Mouse (Mus musculus) Patski (cell line): ENCODE data around the gene Ece1. TPM values are rescaled to one million over a fixed set of nuclear protein-coding genes. Genes with fewer than 3 reads are reported as not detected.

Source experiments
- ATAC-seq: fragments of 100-300 bp; one replicate; pipeline ENCODE4 v1.8.0; 2021
- CTCF ChIA-PET: fragments of 350-600 bp; sonication (Branson Sonifier 250); formaldehyde crosslinking; loops from one replicate; lab custom pipeline; 2022; ENCODE audit warnings: inconsistent platforms; lab: Charles Lee
- POLR2A ChIA-PET: fragments of 350-600 bp; sonication (Branson Sonifier 250); formaldehyde crosslinking; loops from one replicate; lab custom pipeline; 2022; ENCODE audit warnings: antibody characterized with exemption, inconsistent platforms; lab: Charles Lee
- DNase-seq: peaks from one replicate; pipeline ENCODE4 v3.0.0-alpha.2; 2011; ENCODE audit warnings: low read depth, low spot score
- H3K27me3 ChIP-seq: fragments of 371-371 bp; one replicate; pipeline ENCODE4 v1.5.1; 2021
- CTCF ChIP-seq: fragments of 100-300 bp; IDR thresholded peaks from one replicate; pipeline ENCODE4 v1.5.1; 2021
- in situ Hi-C: fragments of 300-500 bp; cut with MboI; formaldehyde crosslinking; loops from 3 replicates; pipeline ENCODE4 v1.11.1; 2018; ENCODE audit warnings: low pct_unique_long_range_greater_than_20kb, mixed read lengths
- polyA plus RNA-seq: library from polyadenylated mRNA; unstranded; gene quantifications from one replicate; pipeline ENCODE4 v1.2.3, GENCODE M21; 2021

The Ece1 gene
- polyA plus RNA-seq, 1 experiment from 2014 or later, result 147 TPM

DNA sequence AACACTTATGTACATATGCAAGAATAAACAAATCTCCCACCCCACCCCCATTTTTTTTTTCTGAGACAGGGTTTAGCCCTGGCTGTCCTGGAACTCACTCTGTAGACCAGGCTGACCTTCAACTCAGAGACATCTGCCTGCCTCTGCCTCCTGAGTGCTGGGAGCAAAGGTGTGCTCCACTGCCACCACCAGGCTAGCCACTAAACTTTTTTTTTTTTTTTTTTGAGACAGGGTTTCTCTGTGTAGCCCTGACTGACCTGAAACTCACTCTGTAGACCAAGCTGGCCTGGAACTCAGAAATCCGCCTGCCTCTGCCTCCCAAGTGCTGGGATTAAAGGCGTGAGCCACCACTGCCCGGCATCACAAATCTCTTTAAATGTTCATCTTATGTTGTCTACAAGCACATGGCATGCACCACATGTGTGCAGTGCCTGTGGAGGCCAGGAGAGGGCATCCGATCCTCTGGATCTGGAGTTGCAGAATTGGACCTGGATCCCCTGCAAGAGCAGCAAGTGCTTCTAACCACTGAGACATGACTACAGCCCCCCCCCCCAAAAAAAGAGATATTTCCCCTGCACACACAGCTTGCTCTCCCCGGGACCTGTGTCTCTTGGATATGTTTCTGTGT lies 48.5 kb downstream of the Ece1 start:
- in situ Hi-C loops, result no loop called here
- CTCF ChIA-PET, result no interaction called here
- POLR2A ChIA-PET, result interaction anchor here (0.6 to 0.7 kb wide), 2 partner anchors 181 to 658 kb away, joined by 4 to 5 read pairs; no protein-coding TSS in a partner anchor
- no peak for TF ChIP-seq CTCF
- ATAC-seq (no peak), DNase-seq (no peak)
- no peaks in the 10 kb centered on the region for H3K27me3 ChIP-seq

DNA sequence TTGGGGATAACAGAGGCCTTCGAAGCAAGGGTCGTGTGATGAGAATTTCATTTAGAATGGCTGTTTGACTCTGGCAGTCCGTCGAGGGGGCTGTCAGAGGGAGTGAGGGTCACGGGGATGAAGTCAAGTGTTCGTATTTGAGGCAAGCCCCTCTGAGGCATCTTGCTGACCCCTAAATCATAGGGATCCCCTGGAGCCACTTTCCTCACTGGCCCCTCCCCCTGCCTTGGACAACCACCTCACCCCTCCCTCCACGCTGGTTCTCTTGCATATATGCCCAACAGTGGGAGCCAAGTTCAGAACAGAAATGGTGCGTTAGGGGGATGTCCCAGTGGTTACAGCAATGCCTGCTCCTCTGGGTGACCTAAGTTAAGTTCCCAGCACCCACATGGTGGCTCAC lies 49.6 kb downstream of the Ece1 start:
- TF ChIP-seq CTCF, result no peak
- in situ Hi-C loops, result no loop called here
- DNase-seq, result no peak
- POLR2A ChIA-PET, result no interaction called here
- no peaks in the 10 kb centered on the region for H3K27me3 ChIP-seq
- no peak for ATAC-seq
- CTCF ChIA-PET, result no interaction called here

DNA sequence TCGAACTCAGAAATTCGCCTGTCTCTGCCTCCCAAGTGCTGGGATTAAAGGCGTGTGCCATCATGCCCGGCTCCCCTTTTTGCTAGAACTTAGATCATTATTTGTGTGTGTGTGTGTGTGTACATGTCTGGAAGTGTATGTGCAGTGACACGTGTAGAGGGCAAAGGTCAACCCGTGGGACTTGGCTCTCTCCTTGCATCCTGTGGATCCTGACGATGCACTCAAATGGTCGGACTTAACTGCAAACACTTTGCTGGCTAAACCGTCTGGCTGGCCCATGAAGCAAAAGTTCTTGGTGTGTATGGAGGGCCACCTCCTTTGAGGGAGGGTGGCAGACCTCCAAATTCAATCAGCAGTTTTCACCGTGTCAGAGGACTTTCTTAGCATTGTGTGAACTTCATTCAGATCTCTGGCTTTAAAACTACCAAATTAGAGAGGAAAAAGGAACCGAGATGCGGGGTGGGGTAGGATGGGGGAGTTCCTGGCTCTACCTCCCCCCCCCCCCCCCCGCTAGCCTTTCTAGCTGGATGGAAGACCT lies 50.8 kb downstream of the Ece1 start:
- no peak for TF ChIP-seq CTCF
- ChIA-PET CTCF (no interaction called here), POLR2A (no interaction called here)
- in situ Hi-C loops, result no loop called here
- no peaks in the 10 kb centered on the region for H3K27me3 ChIP-seq
- ATAC-seq (no peak), DNase-seq (no peak)

DNA sequence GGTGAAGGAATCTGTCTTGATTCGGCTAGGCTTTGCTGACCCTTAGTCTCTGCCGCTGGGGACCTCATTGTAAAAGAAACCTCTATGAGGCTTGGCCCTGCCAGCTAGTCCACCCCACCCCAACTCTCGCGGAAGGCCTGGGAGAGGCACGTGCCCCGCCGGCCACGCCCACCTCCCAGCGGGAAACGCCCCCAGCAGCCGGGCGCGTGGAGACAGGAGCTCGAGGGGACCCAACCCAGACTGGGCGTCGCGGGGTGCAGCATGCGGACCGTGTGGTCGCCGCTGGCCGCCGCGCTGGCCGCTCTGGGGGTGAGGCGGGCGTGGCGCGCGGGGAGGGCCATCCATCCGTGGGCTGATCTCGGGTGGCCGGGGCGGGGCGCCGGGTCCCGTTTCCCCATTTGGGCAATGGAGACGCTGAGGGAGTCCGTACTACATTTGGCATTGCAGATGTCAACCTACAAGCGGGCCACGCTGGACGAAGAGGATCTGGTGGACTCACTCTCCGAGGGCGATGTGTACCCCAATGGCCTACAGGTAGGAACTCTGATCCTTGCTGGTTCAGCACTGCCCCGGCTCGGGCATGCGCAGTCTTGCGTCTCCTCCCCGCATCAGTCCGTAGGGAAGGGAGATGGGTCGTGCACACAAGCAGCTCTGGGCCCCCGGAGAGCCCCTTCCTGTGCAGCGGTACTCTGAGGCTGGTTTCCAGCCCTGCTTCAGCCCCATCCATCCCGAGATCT lies 51.5 kb downstream of the Ece1 start:
- DNase-seq (no peak), ATAC-seq (no peak)
- ChIA-PET CTCF (interaction anchor here (1.0 kb wide), 1 partner anchor 9 kb away, joined by 3 read pairs; no protein-coding TSS in a partner anchor), POLR2A (no interaction called here)
- H3K27me3 ChIP-seq, result no peaks in the 10 kb centered on the region
- in situ Hi-C loops, result no loop called here
- TF ChIP-seq CTCF, result no peak

DNA sequence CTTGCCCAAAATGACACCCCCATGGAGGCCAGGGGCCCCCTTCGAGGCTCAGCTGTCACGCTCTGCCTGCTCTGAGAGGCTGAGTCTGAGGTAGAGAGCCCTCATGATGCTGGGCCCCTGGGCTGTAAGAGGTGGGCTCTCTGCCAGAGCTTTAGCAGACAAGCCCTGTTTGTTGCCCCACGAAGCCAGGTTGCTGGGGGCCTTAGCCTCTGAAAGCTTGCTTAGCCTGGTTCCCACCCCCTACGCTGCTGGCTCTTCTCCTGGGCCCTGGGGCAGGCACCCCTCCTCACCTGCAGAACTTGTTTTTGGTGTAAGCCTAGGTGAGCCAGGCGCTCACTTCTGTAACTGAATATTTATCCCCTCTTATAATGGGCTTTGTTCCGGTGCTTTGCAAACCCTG lies 55.6 kb downstream of the Ece1 start:
- POLR2A ChIA-PET, result interaction anchor here (0.6 to 1.7 kb wide), 2 partner anchors 30 to 34 kb away, joined by 3 to 6 read pairs; no protein-coding TSS in a partner anchor
- no peaks in the 10 kb centered on the region for H3K27me3 ChIP-seq
- ATAC-seq (no peak), DNase-seq (peak; percentile 48)
- CTCF ChIA-PET, result interaction anchor here (0.8 to 1.7 kb wide), 2 partner anchors 11 to 25 kb away, joined by 3 to 5 read pairs; no protein-coding TSS in a partner anchor
- no peak for TF ChIP-seq CTCF
- in situ Hi-C loops, result no loop called here

DNA sequence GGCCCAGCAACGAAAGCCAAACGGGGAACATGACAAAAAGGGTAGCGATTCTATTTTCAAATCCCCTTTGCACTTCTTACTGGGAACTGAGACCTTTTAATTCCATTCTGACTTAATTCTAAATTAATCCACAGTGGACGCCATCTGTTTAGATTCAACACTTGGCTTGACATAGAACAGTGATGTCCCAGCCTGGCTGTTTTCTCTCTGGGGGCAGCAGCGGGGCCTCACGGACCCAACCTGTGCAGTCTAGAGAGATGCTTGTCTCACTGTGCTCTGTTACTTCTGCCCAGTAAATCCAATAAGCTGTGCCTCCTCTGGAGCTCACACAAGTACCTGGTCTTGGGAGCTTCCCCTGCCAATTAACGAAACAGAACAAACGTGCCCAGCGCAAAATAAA lies 56.5 kb downstream of the Ece1 start:
- ChIA-PET CTCF (interaction anchor here (1.7 kb wide), 1 partner anchor 24 kb away, joined by 5 read pairs; no protein-coding TSS in a partner anchor), POLR2A (no interaction called here)
- ATAC-seq (no peak), DNase-seq (no peak)
- no peaks in the 10 kb centered on the region for H3K27me3 ChIP-seq
- TF ChIP-seq CTCF, result no peak
- in situ Hi-C loops, result no loop called here

DNA sequence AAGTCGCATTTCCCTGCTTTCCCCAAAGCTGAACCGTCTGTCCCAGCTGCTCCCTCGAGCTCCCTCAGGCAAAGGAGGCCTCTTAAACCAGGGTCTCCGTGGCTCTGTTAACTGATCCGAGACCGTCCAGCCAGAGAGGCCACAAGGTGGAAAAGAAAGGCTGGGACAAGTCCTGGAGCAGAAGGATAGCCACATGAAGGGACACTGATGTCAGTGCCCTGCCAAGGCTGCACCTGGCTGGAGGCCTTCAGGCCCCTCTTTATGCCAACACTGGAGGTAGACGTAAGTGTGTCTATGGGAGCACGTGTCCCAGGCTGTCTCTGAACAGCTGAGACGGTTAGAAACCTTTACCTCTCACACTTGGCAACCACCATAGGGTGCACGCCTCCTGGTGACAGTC lies 57.1 kb downstream of the Ece1 start:
- TF ChIP-seq CTCF, result no peak
- ChIA-PET CTCF (no interaction called here), POLR2A (no interaction called here)

DNA sequence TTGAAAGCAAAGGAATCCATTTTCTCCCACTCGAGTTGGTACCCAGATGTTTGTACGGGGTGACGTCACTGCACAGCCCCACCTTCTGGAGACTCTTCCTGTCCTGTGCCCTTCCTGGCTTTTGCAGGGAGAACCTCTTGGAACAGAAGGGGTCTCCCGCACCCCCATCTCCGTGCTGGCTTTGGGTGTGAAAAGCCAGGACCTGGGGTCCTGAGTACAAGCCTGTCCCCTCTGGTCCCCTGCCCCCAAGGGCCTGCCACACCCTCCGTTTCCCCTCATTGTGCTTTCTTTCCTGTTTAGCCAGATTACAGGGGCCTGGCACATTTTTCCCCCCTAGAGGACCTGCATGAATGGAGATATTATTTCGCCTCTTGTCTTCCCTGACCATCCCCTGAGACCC lies 58.0 kb downstream of the Ece1 start:
- CTCF ChIA-PET, result no interaction called here
- no peak for DNase-seq

More for the DNA sequence above, 57.1 kb downstream of the Ece1 start:
- ATAC-seq (no peak), DNase-seq (no peak)
- no peaks in the 10 kb centered on the region for H3K27me3 ChIP-seq
- in situ Hi-C loops, result no loop called here

DNA sequence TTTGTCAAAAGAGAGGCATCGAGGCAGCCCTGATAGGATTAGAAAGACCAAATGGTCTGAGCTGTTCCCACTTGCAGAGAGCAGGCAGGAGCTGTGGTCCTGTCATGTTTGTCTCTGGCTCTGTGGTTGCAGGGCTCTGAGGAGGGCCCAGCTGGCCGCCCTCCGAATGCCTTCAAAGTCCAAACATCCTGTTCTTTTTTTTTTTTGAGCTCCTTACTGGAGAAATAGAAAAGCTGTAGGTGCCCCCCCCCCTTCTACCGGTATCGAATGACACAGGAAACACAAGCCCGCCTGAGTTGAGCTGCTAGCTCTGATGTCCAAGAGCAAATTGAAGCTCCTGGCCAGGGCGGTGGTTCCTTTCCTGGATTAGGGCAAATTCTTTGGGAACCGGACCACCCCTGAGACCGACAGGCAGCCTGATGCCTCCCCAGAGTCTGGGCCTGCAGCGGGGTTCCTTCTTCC lies 58.5 kb downstream of the Ece1 start:
- ChIA-PET CTCF (no interaction called here), POLR2A (interaction anchor here (1.8 kb wide), 1 partner anchor 22 kb away, joined by 7 read pairs; no protein-coding TSS in a partner anchor)
- DNase-seq (no peak), ATAC-seq (no peak)
- in situ Hi-C loops, result no loop called here
- H3K27me3 ChIP-seq, result no peaks in the 10 kb centered on the region
- no peak for TF ChIP-seq CTCF

More for the DNA sequence above, 58.0 kb downstream of the Ece1 start:
- no peaks in the 10 kb centered on the region for H3K27me3 ChIP-seq
- POLR2A ChIA-PET, result interaction anchor here (1.8 kb wide), 1 partner anchor 22 kb away, joined by 7 read pairs; no protein-coding TSS in a partner anchor
- in situ Hi-C loops, result no loop called here
- TF ChIP-seq CTCF, result no peak
- ATAC-seq, result no peak

DNA sequence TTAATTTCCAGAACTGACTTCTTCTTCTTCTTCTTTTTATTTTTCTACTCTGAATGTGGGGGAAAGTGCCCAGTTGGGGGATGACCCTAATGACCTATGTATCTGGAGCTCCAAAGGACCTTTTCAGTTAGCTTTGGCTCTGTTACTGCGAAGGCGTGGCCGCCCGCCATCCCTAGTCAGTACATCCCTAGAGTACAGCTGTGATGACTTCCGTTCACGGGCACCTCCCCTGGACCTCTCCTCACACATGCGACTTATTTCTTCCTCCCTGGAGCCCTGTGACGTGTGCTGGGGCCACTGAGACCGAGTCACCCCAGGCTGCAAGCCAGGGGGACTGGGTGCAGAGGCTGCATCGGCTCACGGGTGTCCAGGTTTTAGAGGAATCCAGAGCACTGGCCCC lies 59.5 kb downstream of the Ece1 start:
- in situ Hi-C loops, result no loop called here
- no peak for DNase-seq
- ChIA-PET CTCF (no interaction called here), POLR2A (interaction anchor here (1.8 kb wide), 1 partner anchor 23 kb away, joined by 7 read pairs; no protein-coding TSS in a partner anchor)
- TF ChIP-seq CTCF, result no peak
- H3K27me3 ChIP-seq, result no peaks in the 10 kb centered on the region
- no peak for ATAC-seq

DNA sequence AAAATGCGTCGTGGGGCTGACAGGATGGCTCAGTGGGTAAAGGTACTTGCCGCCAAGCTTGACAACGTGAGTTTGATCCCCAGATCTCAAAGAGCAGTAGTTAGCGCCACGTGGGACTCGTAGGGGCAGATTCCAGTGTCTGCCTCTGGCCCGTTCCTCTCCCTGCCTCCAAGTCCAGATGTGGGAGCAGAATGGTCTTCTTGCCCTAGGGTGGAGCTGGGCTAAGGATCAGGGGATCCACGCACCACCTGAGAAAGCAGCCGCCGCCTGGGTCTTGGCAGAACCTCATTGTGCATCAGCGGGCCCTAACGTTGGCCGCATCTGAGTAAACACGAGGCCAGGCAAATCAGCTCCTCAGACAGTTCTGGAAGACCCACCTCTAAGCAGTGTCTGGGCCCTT lies 61.0 kb downstream of the Ece1 start:
- ATAC-seq (no peak), DNase-seq (no peak)
- H3K27me3 ChIP-seq, result no peaks in the 10 kb centered on the region
- in situ Hi-C loops, result no loop called here
- ChIA-PET POLR2A (no interaction called here), CTCF (interaction anchor here (1.0 kb wide), 1 partner anchor 9 kb away, joined by 3 read pairs; no protein-coding TSS in a partner anchor)
- no peak for TF ChIP-seq CTCF
